Comparison of ENCODE assay signal across 8 mouse cellular contexts in genomic region chr13:21896549-21897244, GRCm38 (mm10). TPM values are rescaled to one million over a fixed set of nuclear protein-coding genes. Genes with fewer than 3 reads are reported as not detected.
DNase-seq lines count a peak whose midpoint lies in the region; ATAC-seq lines count a peak whose summit lies in the region.

No protein-coding gene starts in this region.

- WGBS in heart, embryonic 10.5 days: 7% methylated on average over 24 of the region's 24 CpGs
- 5% methylated on average over 24 of the region's 24 CpGs for WGBS in forebrain, embryonic 16.5 days
- 4% methylated on average over 24 of the region's 24 CpGs for WGBS in midbrain, embryonic 12.5 days

- H3K4me1 ChIP-seq in heart, embryonic 10.5 days: 0 out of 2 replicates have a peak, but pooled peaks cover 7% of the 10 kb centered on the region
- peaks cover 6% of the 10 kb centered on the region for H3K4me1 ChIP-seq in forebrain, embryonic 16.5 days (replicated peaks; ENCODE audit: control insufficient read depth, insufficient read depth, low read length)
- peaks cover 5% of the 10 kb centered on the region; the same call in 1 of the 2 replicates for H3K4me1 ChIP-seq in midbrain, embryonic 12.5 days

- no peaks in the 10 kb centered on the region for H3K36me3 ChIP-seq in heart, embryonic 10.5 days
- no peaks in the 10 kb centered on the region for H3K36me3 ChIP-seq in forebrain, embryonic 16.5 days (ENCODE audit: control insufficient read depth, insufficient read depth)
- H3K36me3 ChIP-seq in midbrain, embryonic 12.5 days: no peaks in the 10 kb centered on the region

- DNase-seq in heart, embryonic 10.5 days (ENCODE audit: low spot score): peak; percentile 91
- DNase-seq in heart, postnatal 14 days: no peak
- DNase-seq in cerebellum, adult 11-12 months: peak; percentile 16
- DNase-seq in layer of hippocampus, postnatal 25 days (ENCODE audit: extremely low spot score in 1 of 2, low spot score in 1 of 2): peak; percentile 82 to 86
- DNase-seq in gastrocnemius, adult 18-20 months (ENCODE audit: low spot score): no peak
- no peak for DNase-seq in spleen, adult 12 weeks (ENCODE audit: low spot score)

- H3K27me3 ChIP-seq in heart, embryonic 10.5 days (ENCODE audit: insufficient read depth, poor library complexity, severe bottlenecking): no peaks in the 10 kb centered on the region
- H3K27me3 ChIP-seq in forebrain, embryonic 16.5 days (replicated peaks; ENCODE audit: control insufficient read depth, insufficient read depth, low read length): no peaks in the 10 kb centered on the region
- H3K27me3 ChIP-seq in midbrain, embryonic 12.5 days: peaks cover 7% of the 10 kb centered on the region

- intact Hi-C loops in heart, postnatal 14 days (cut with DNase I): no loop called here

- H3K4me2 ChIP-seq in forebrain, embryonic 16.5 days (ENCODE audit: low read length): peak overlapping the region; percentile 41
- H3K4me2 ChIP-seq in midbrain, embryonic 12.5 days (replicated peaks): peak overlapping the region; percentile 54

- H3K27ac ChIP-seq in heart, embryonic 10.5 days: peak overlapping the region; percentile 62; the same call in 1 of the 2 replicates
- H3K27ac ChIP-seq in forebrain, embryonic 16.5 days (ENCODE audit: low read length): peak overlapping the region; percentile 82
- H3K27ac ChIP-seq in midbrain, embryonic 12.5 days (replicated peaks): peak overlapping the region; percentile 47

- peak; percentile 99 for ATAC-seq in forebrain, embryonic 16.5 days
- peak; percentile 96 for ATAC-seq in midbrain, embryonic 12.5 days (ENCODE audit: low FRiP score, low read depth)

- peak overlapping the region; percentile 72 for H3K9ac ChIP-seq in forebrain, embryonic 16.5 days (replicated peaks; ENCODE audit: low read depth, low read length)
- H3K9ac ChIP-seq in midbrain, embryonic 12.5 days (replicated peaks): peak overlapping the region; percentile 45

- no peaks in the 10 kb centered on the region for H3K9me3 ChIP-seq in heart, embryonic 10.5 days
- H3K9me3 ChIP-seq in forebrain, embryonic 16.5 days (ENCODE audit: control insufficient read depth, low read length): no peaks in the 10 kb centered on the region
- no peaks in the 10 kb centered on the region for H3K9me3 ChIP-seq in midbrain, embryonic 12.5 days

- peak overlapping the region; percentile 68 for H3K4me3 ChIP-seq in heart, embryonic 10.5 days
- peak overlapping the region; percentile 56 for H3K4me3 ChIP-seq in forebrain, embryonic 16.5 days (replicated peaks; ENCODE audit: low read length)
- peak overlapping the region; percentile 57 for H3K4me3 ChIP-seq in midbrain, embryonic 12.5 days

RNA-seq across cellular contexts. Expression of gene Zfp184, which starts 48.2 kb away (rescaled TPM):
- polyA plus RNA-seq in heart, embryonic 10.5 days (2016; fragmentation: Nextera tagmentation; extraction: Ambion mirVana): 7.4 and 9.1 TPM in 2 replicates
- total RNA-seq in heart, postnatal 14 days (2021): under 1 TPM; 0.62 to 0.90 TPM
- polyA plus RNA-seq in forebrain, embryonic 16.5 days (2015; fragmentation: Nextera tagmentation; extraction: Ambion mirVana): 24.8 and 25.7 TPM in 2 replicates
- 1 to 10 TPM; 2.9 to 4.2 TPM for total RNA-seq in layer of hippocampus, postnatal 25 days (2021)
- polyA plus RNA-seq in midbrain, embryonic 12.5 days (2016; fragmentation: Nextera tagmentation; extraction: Ambion mirVana): 22.3 and 24.2 TPM in 2 replicates
- under 1 TPM; 0.48 to 0.69 TPM for total RNA-seq in gastrocnemius, adult 18-20 months (2021)

Comparison
In these comparisons a context has a peak if more than half of its experiments do, and no peak if none do; other contexts are left out.
1. DNase-seq: peak in heart, embryonic 10.5 days (single experiment), cerebellum, adult 11-12 months (single experiment) and layer of hippocampus, postnatal 25 days (2 of 2); none in heart, postnatal 14 days (0 of 2), gastrocnemius, adult 18-20 months (single experiment) and spleen, adult 12 weeks (single experiment).
2. Peak in every context shown above with its lines, with median percentiles within 50 percentile points of each other: H3K27ac ChIP-seq and H3K4me3 ChIP-seq.